Mouse (Mus musculus): ENCODE measurements around the gene Serpinb13. TPM values are rescaled to one million over a fixed set of nuclear protein-coding genes. Genes with fewer than 3 reads are reported as not detected.

Serpinb13 gene
- not detected in 2 replicates for polyA plus RNA-seq (2016; fragmentation: Nextera tagmentation; extraction: Ambion mirVana)

DNA sequence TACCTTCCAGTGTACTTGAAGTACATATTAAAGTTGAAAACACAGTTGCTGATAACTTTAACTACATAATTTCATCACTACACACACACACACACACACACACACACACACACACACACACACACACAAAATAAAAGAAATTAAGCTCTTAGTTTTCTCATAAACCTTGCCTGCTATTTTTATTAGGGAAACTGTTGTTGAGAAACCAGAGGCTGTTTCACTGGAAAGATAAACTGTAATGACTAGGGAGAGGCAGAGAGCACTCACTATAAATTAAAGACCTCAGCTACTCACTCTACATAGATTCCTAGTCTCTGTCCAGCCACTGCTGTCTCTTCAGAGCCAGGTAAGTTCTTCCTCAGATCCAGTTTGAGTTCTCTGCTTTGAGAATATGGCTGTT is at the start of gene Serpinb13:
Gene Serpinb13 (plus strand): TSS at position 301 of the 400 bp plus-strand sequence.
- H3K27ac ChIP-seq, result no peak within 1 kb of the TSS
- H3K9me3 ChIP-seq, result no peaks in the 10 kb centered on the region
- H3K36me3 ChIP-seq, result no peaks in the 10 kb centered on the region
- no peaks in the 10 kb centered on the region for H3K27me3 ChIP-seq (ENCODE audit: insufficient read depth, poor library complexity, severe bottlenecking)
- DNase-seq (ENCODE audit: low spot score), result no peak
- no peaks in the 10 kb centered on the region for H3K4me1 ChIP-seq
- H3K4me3 ChIP-seq, result no peak within 1 kb of the TSS

DNA sequence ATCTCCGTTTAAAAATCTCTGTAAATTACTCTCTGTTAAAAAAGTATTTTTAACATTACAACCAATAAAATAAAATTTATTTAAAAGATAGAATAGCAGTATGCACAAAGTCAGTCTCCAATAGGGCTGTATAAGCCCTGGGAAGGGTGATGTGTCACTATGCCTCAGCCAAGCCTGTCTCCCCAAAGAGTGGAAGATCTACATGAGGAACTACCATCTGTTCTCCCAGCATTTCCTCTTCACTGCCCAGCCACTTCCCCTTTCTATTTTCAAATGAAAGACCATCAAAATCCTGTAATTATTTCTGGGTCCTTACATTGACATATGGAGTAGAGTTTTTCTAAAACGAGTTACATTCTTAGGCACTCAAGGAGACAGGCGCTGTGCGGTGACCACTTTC is 48.8 kb upstream of the Serpinb13 start:
- H3K4me3 ChIP-seq, result no peak overlapping the region
- 75% methylated on average over 4 of the region's 4 CpGs for WGBS
- no peaks in the 10 kb centered on the region for H3K9me3 ChIP-seq
- no peak overlapping the region for H3K27ac ChIP-seq
- DNase-seq (ENCODE audit: low spot score), result no peak
- H3K36me3 ChIP-seq, result no peaks in the 10 kb centered on the region
- H3K4me1 ChIP-seq, result no peaks in the 10 kb centered on the region
- no peaks in the 10 kb centered on the region for H3K27me3 ChIP-seq (ENCODE audit: insufficient read depth, poor library complexity, severe bottlenecking)

DNA sequence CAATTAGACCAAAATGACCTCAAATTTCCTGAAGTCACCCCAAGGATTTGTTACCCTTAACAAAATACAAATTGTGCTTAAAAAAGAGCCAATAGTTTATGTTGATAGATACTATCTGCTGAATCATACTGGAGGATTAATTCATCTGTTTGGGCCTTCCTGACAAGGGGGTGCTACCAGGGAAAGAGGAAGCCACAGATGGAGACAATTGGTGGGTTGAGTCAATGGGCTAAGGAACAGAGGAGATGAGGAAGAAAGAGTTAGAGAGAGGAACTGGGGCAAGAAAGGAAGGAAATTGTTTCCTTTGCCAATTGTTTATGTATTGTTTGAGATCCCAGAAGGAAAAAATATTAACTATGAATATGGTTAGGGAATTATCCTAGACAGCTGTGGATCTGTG is 47.1 kb upstream of the Serpinb13 start:
- no peaks in the 10 kb centered on the region for H3K4me1 ChIP-seq
- DNase-seq (ENCODE audit: low spot score), result no peak
- H3K27ac ChIP-seq, result no peak overlapping the region
- H3K27me3 ChIP-seq (ENCODE audit: insufficient read depth, poor library complexity, severe bottlenecking), result no peaks in the 10 kb centered on the region
- no peak overlapping the region for H3K4me3 ChIP-seq
- H3K9me3 ChIP-seq, result no peaks in the 10 kb centered on the region
- H3K36me3 ChIP-seq, result no peaks in the 10 kb centered on the region

DNA sequence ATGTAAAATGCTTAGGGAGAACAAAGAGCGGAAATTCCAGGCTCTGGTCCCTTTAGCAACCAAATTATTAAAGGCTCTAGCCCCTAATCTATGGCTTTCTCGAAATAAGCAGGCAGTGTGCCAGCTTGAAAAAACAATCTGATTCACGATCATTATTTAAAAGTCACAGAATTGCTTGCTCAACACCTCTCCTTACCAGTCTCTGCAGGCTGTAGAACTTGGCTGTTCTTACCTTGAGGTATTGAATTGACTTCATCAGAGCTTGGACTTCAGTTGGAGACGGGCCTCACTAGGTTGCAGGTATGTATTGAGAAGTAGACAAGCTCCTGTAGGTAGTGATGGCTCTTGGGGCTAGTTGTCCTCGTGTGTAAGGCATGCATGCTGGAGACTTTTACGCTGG is 46.5 kb upstream of the Serpinb13 start, which contains the start of gene Serpinb12:
Gene Serpinb12 (plus strand): TSS at position 185 of the 400 bp plus-strand sequence.
- Histone ChIP-seq H3K4me3 (no peak within 1 kb of the TSS), H3K27me3 (ENCODE audit: insufficient read depth, poor library complexity, severe bottlenecking) (no peaks in the 10 kb centered on the region), H3K36me3 (no peaks in the 10 kb centered on the region), H3K9me3 (no peaks in the 10 kb centered on the region), H3K4me1 (no peaks in the 10 kb centered on the region), H3K27ac (no peak within 1 kb of the TSS)
- WGBS, result 78% methylated on average over 6 of the region's 6 CpGs
- no peak for DNase-seq (ENCODE audit: low spot score)

DNA sequence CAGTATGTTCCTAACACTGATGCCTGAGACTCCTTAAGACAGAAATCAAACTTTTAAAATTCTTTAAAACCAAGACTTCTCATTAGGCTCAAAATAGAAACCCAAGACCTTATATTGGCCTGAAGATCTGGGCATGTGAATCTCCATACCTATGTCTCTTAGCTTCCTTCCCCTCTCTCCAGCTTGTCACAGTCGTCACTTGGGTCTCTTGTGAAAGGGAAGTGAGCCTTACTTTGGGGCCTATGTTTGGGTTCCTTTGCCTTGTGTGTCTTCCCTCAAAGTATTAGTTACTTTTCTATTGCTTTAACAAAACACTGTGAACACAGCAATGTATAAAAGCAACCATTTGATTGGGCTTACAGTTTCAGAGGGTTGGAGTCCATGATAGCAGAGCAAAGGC is 33.6 kb upstream of the Serpinb13 start:
- Histone ChIP-seq H3K4me1 (no peaks in the 10 kb centered on the region), H3K27ac (no peak overlapping the region), H3K4me3 (no peak overlapping the region), H3K9me3 (no peaks in the 10 kb centered on the region), H3K36me3 (no peaks in the 10 kb centered on the region), H3K27me3 (ENCODE audit: insufficient read depth, poor library complexity, severe bottlenecking) (no peaks in the 10 kb centered on the region)
- WGBS, result 59% methylated on average over 1 of the region's 1 CpGs
- DNase-seq (ENCODE audit: low spot score), result no peak

DNA sequence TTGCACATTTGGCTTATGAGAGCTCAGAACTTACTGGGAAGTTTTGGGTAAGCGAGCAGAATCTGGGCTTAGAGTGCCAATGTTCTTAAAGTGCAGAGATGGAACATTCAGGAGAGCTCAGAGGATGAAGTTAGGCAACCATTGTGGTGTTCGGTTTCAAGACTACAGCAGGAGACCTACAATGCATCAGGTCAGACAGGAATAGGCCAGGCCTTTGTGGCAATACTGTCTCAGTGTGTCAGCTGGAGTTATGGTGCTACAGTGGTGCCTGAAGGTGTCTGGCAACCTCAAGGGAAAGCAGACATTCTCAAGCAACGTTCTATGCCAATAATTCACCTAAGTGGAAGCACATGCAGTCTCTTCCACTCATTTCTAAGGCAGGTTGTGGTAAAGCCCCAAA is 20.8 kb upstream of the Serpinb13 start:
- Histone ChIP-seq H3K27ac (no peak overlapping the region), H3K9me3 (no peaks in the 10 kb centered on the region), H3K4me3 (no peak overlapping the region), H3K36me3 (no peaks in the 10 kb centered on the region), H3K27me3 (ENCODE audit: insufficient read depth, poor library complexity, severe bottlenecking) (no peaks in the 10 kb centered on the region), H3K4me1 (no peaks in the 10 kb centered on the region)
- DNase-seq (ENCODE audit: low spot score), result no peak
- WGBS, result 74% methylated on average over 3 of the region's 3 CpGs

DNA sequence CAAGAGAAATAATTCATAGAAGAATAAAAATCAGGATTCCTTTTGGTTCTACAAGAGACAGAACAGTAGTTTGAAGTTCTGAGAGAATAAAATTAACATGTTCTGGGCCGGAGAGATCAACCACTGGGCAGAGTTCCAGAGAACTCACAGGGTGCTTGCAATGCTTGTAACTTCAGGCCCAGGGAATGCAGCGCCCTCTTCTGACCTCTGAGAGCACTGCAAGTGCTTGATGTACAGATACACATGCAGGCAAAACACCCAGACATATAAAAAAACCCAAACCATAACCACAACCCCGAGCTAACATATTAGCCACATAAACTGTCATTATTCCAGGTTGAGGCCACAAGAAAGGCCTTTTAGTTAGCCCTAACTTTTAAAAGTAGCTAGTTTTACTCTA is 19.8 kb upstream of the Serpinb13 start:
- WGBS, result 44% methylated on average over 3 of the region's 3 CpGs
- Histone ChIP-seq H3K36me3 (no peaks in the 10 kb centered on the region), H3K27me3 (ENCODE audit: insufficient read depth, poor library complexity, severe bottlenecking) (no peaks in the 10 kb centered on the region), H3K9me3 (no peaks in the 10 kb centered on the region), H3K4me3 (no peak overlapping the region), H3K27ac (no peak overlapping the region), H3K4me1 (no peaks in the 10 kb centered on the region)
- no peak for DNase-seq (ENCODE audit: low spot score)

DNA sequence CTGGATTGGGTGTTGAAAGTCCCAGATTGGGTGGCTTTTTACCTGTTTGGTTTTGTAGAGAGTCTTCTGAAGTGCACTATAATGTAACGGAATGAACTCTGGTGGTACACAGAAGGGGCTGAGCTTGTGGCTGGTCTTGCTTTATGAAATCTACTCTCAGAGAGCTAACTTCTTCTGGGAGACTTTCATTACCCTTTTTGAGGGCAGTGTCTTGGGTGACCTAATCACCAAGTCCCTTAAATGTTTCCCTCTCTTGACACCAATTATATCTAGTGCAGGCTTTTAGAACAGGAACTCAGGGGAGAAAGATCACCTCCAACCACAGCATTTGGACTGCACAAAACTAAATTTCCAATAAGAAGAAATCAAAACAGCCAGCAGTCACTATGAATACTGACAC is 2.3 kb downstream of the Serpinb13 start:
- no peaks in the 10 kb centered on the region for H3K4me1 ChIP-seq
- no peak overlapping the region for H3K4me3 ChIP-seq
- H3K27me3 ChIP-seq (ENCODE audit: insufficient read depth, poor library complexity, severe bottlenecking), result no peaks in the 10 kb centered on the region
- H3K9me3 ChIP-seq, result no peaks in the 10 kb centered on the region
- H3K27ac ChIP-seq, result no peak overlapping the region
- WGBS, result 86% methylated on average over 1 of the region's 1 CpGs
- no peak for DNase-seq (ENCODE audit: low spot score)
- no peaks in the 10 kb centered on the region for H3K36me3 ChIP-seq

DNA sequence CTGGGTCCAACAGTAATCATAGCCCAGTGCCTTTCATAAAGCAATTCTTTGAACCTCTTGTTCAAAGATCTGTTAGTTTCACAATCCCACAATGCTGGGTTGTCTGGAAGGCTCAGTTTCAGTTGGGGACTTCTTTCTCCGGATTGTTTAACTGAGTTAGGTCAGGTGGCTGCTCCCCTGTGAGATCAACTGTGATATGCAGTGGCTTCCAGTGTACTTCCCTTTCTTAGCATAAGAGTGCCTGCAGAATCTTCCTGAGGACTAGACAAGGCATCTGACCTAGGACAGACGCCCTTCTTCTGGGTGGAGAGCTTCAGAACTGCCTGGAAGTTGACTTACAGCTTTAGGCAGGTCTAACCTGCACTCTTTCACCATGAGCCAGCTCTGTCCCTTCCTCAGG is 3.1 kb downstream of the Serpinb13 start:
- H3K9me3 ChIP-seq, result no peaks in the 10 kb centered on the region
- 71% methylated on average over 2 of the region's 2 CpGs for WGBS
- no peaks in the 10 kb centered on the region for H3K36me3 ChIP-seq
- no peaks in the 10 kb centered on the region for H3K27me3 ChIP-seq (ENCODE audit: insufficient read depth, poor library complexity, severe bottlenecking)
- no peak overlapping the region for H3K27ac ChIP-seq
- no peaks in the 10 kb centered on the region for H3K4me1 ChIP-seq
- DNase-seq (ENCODE audit: low spot score), result no peak
- no peak overlapping the region for H3K4me3 ChIP-seq

DNA sequence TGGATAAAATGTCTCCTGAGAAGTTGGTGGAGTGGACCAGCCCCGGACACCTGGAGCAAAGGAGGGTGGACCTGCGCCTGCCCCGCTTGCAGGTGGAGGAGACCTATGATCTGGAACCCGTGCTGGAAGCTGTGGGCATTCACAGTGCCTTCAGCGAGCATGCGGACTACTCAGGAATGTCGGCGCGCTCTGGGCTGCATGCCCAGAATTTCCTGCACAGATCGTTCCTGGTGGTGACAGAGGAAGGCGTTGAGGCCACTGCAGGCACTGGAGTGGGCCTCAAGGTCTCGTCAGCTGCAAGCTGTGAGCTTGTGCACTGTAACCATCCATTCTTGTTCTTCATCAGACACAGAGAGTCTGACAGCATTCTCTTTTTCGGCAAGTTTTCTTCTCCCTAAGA is 19.6 kb downstream of the Serpinb13 start:
- no peaks in the 10 kb centered on the region for H3K27me3 ChIP-seq (ENCODE audit: insufficient read depth, poor library complexity, severe bottlenecking)
- WGBS, result 51% methylated on average over 13 of the region's 13 CpGs
- no peaks in the 10 kb centered on the region; the same call in 1 of the 2 replicates for H3K4me1 ChIP-seq
- peak; percentile 78 for DNase-seq (ENCODE audit: low spot score)
- H3K36me3 ChIP-seq, result no peaks in the 10 kb centered on the region
- H3K27ac ChIP-seq, result no peak overlapping the region
- no peak overlapping the region for H3K4me3 ChIP-seq
- H3K9me3 ChIP-seq, result no peaks in the 10 kb centered on the region

DNA sequence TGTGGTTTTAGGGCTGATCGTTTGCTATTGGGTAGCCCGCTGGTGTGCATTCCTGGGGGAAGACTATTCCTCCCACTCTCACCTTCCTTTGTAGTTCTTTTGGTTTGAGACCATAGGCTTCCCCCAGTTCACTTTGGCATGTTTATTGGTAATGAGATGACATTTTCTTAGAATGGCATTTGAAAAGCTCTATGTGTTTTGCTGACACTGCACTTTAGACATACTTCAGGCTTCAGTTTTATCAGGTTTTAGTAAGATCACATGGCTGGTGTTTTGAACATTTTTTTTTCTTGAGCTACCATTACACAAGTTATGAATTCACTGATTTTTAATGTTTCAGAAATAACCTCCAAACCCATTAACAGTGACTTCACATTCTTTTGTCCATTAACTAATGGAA is 21.0 kb downstream of the Serpinb13 start:
- H3K9me3 ChIP-seq, result no peaks in the 10 kb centered on the region
- DNase-seq (ENCODE audit: low spot score), result no peak
- no peaks in the 10 kb centered on the region for H3K36me3 ChIP-seq
- no peaks in the 10 kb centered on the region for H3K27me3 ChIP-seq (ENCODE audit: insufficient read depth, poor library complexity, severe bottlenecking)
- 86% methylated on average over 2 of the region's 2 CpGs for WGBS
- no peak overlapping the region for H3K27ac ChIP-seq
- no peaks in the 10 kb centered on the region; the same call in 1 of the 2 replicates for H3K4me1 ChIP-seq
- no peak overlapping the region for H3K4me3 ChIP-seq

DNA sequence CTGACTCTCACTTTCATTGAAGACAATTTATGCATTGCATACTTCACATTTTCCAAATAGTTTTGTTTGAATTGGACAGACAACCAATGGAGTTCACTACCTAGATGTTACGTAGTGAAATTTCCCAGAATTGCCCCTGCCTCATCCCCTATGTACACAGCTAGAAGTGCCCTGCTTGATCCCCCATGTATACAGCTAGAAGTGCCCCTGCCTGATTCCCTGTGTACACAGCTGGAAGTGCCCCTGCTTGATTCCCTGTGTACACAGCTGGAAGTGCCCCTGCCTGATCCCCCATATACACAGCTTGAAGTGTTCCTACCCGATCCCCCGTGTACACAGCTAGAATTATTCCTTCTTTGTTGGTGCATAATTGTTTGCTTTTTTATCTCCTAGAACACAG is 25.5 kb downstream of the Serpinb13 start:
- no peak overlapping the region for H3K4me3 ChIP-seq
- no peaks in the 10 kb centered on the region for H3K9me3 ChIP-seq
- no peaks in the 10 kb centered on the region for H3K36me3 ChIP-seq
- H3K27me3 ChIP-seq (ENCODE audit: insufficient read depth, poor library complexity, severe bottlenecking), result no peaks in the 10 kb centered on the region
- 85% methylated on average over 3 of the region's 3 CpGs for WGBS
- H3K27ac ChIP-seq, result no peak overlapping the region
- no peaks in the 10 kb centered on the region for H3K4me1 ChIP-seq
- DNase-seq (ENCODE audit: low spot score), result no peak

DNA sequence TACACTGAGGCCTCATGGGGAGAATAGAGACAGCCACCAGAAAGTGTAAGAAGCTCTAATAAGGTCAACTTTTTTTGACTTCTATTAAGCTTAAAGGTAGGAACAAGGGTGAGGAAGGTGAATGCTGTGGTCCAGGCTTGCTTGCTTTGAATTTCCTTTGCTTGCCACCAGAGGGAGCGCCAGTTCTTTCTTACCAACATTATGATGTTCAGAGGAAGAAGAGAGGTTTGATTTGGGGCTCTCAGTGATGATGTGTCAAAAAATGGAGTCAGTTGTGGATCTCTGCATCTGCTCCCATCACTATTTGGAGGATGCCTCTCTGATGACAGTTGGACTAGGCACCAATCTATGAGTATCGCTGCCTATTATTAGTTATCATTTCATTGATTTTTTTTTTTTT is 33.7 kb downstream of the Serpinb13 start:
- Histone ChIP-seq H3K4me1 (no peaks in the 10 kb centered on the region), H3K27ac (no peak overlapping the region), H3K27me3 (ENCODE audit: insufficient read depth, poor library complexity, severe bottlenecking) (no peaks in the 10 kb centered on the region), H3K36me3 (no peaks in the 10 kb centered on the region), H3K4me3 (no peak overlapping the region), H3K9me3 (no peaks in the 10 kb centered on the region)
- DNase-seq (ENCODE audit: low spot score), result peak; percentile 71
- WGBS, result 42% methylated on average over 2 of the region's 2 CpGs

DNA sequence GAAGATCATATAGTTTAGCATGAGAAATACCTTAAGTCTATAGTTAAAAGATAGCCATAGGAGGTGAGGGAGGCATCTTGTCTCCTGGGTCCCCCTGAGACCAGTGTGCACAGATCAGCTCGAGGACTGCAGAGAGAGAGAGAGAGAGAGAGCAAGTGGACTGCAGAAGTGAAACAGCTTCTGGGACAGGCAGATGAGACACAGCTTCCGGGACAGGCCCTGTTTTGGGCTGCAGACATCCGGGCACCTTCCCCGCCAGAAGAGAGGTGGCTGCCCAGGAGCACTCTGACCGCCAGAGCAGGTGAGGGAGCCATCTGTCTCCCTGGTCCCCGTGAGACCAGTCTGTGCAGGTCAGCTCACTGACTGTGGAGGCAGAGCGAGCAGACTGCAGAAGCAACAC is 34.4 kb downstream of the Serpinb13 start:
- Histone ChIP-seq H3K4me1 (no peaks in the 10 kb centered on the region), H3K36me3 (no peaks in the 10 kb centered on the region), H3K27ac (no peak overlapping the region), H3K4me3 (no peak overlapping the region), H3K9me3 (no peaks in the 10 kb centered on the region), H3K27me3 (ENCODE audit: insufficient read depth, poor library complexity, severe bottlenecking) (no peaks in the 10 kb centered on the region)
- no peak for DNase-seq (ENCODE audit: low spot score)
- 77% methylated on average over 7 of the region's 7 CpGs for WGBS

Measured in heart, embryonic 10.5 days (tissue).